Mouse (Mus musculus) cerebral cortex, adult 2 months (tissue): ENCODE results near the gene Olfr1490.

Experiments
- WGBS: fragments of 180-500 bp; shearing (Covaris S2); methylation state at CpG from one replicate; pipeline ENCODE4 v1.1.7; 2018; 5-methylcytosine and 5-hydroxymethylcytosine counted together

Olfr1490 gene

GRCm38 (mm10) chr19:13650791-13651190 lies at the start of gene Olfr1490:
Olfr1490 (plus strand) TSS chr19:13651091.
- WGBS = 64% methylated on average over 1 of the region's 1 CpGs

DNA sequence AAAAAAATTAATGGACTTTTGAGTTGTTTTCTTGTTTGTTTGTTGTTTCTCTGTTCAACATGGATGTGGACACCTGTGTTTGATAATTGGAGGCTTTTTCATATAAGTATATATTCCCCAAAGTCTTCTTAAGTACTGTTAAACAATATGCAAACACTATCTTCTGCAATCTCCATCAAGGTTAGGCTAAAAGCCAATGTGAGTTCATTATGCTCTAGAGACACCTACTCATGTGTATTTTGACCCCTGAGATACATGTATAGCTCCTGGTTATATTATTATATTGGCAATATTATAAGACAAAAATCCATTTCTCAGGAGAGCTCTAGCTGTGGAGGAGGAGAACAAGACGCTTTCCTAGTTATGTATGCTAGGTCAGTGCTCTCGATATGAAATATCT lies 33.8 kb upstream of the Olfr1490 start, which contains the start of gene Olfr1487:
Olfr1487 (plus strand) TSS at position 301 of the 400 bp plus-strand sequence.
- WGBS = 92% methylated on average over 2 of the region's 2 CpGs

DNA sequence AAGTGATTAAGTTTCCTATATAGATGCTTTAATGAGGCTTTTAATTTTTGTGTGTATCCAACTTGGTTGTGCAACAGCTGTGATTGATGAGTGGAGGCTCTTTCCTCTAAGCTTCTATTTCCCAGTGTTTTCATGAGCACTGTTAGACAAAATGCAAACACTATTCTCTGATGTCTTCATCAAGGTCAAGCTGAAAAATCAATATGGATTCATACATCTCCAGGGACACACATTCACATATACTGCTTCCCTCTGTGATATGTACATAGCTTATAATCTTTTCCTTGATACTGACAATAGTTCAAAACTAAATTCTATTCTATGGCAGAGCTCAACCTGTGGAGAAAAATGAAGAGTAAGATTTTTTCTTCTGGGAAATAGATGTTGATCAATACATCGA lies 19.6 kb upstream of the Olfr1490 start, which contains the start of gene Olfr1489:
Olfr1489 (plus strand) TSS at position 301 of the 400 bp plus-strand sequence.
- WGBS = 85% methylated on average over 1 of the region's 1 CpGs

- WGBS = 71% methylated on average over 3 of the region's 3 CpGs
These were observed 46.1 kb downstream of the Olfr1490 start, which contains the start of gene Olfr1491 for GRCm38 (mm10) chr19:13696968-13697367. Olfr1491 (plus strand) TSS chr19:13697268.
